Mouse (Mus musculus): ENCODE data around the gene Neo1.

DNA sequence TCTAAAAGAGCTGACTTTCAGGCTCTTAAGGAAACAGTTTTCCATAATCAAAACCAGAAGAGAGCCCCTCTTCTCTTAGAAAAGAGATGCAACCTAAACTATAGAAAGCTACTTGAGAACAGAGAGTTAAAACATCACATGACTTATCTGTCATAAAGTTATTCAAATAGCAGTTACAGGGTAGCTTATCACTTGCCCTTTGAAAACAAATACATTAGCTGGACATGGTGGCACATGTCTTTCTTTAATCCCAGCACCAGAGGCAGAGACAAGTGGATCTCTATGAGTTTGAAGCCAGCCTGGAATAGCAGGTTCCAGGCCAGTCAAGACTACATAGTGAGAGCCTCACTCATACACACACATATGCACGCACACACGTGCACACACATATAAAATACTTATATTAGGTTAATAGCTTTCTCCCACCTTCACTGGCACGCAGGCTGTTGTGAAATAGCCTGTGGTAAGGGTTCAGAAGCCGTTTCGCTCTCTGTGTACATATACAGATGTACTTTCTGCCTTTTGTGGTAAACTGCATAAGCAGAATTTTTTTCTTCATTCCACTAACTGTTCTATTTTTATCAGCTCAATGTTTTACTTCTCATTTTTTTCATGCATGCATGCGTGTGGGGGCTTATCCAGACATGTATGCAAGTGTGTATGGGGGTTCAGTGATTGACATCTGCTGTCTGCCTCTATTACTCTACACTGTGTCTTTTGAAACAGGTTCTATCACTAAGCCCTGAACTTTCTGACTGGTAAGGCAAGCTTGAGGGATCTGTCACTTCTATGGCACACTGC, 144.2 kb downstream of the Neo1 start:
- no peak for TF ChIP-seq CTCF (IDR thresholded peaks at IDR 0.05; ENCODE audit: low read depth)
- no peak for TF ChIP-seq EP300 (optimal IDR thresholded peaks at IDR 0.05)

All from stomach, postnatal 0 days (tissue).